Mouse (Mus musculus) midbrain, postnatal 0 days (tissue): ENCODE measurements around the gene Gm4847. TPM values are rescaled to one million over a fixed set of nuclear protein-coding genes. Genes with fewer than 3 reads are reported as not detected.

Source experiments
- ATAC-seq: fragments of 200-750 bp; cut with Nextera tagmentation; 2 replicates; pipeline ENCODE4 v1.8.0; 2017; ENCODE audit warnings: moderate number of reproducible peaks, mild to moderate bottlenecking, moderate TSS enrichment, moderate library complexity; ENCODE audit not compliant: low FRiP score
- DNase-seq: peaks from one replicate; pipeline ENCODE4 v3.0.0-alpha.2; 2015; ENCODE audit warnings: low spot score
- H3K27ac ChIP-seq: fragments of 300-500 bp; sonication (generic); 2 replicates; pipeline ENCODE4 v1.5.1; 2014; ENCODE audit warnings: low read depth, mild to moderate bottlenecking, low read length, mixed read lengths
- H3K27me3 ChIP-seq: fragments of 300-500 bp; sonication (generic); 2 replicates; pipeline ENCODE4 v1.6.1; 2014; ENCODE audit warnings: low read length, control low read depth, mixed read lengths; ENCODE audit not compliant: insufficient read depth
- H3K36me3 ChIP-seq: fragments of 300-500 bp; sonication (generic); 2 replicates; pipeline ENCODE4 v1.6.1; 2014; ENCODE audit warnings: low read length, control low read depth, mixed read lengths; ENCODE audit not compliant: insufficient read depth
- H3K4me1 ChIP-seq: fragments of 300-500 bp; sonication (generic); 2 replicates; pipeline ENCODE4 v1.6.1; 2014; ENCODE audit warnings: mild to moderate bottlenecking, control low read depth, antibody characterized with exemption, low read length, mixed read lengths; ENCODE audit not compliant: insufficient read depth
- H3K4me2 ChIP-seq: fragments of 300-500 bp; sonication (generic); 2 replicates; pipeline ENCODE4 v1.6.1; 2014; ENCODE audit warnings: low read depth, mild to moderate bottlenecking, low read length, mixed read lengths; ENCODE audit not compliant: poor library complexity, severe bottlenecking
- H3K4me3 ChIP-seq: fragments of 300-500 bp; sonication (generic); 2 replicates; pipeline ENCODE4 v1.5.1; 2014; ENCODE audit warnings: low read depth, mild to moderate bottlenecking, low read length, moderate library complexity
- H3K9ac ChIP-seq: fragments of 300-500 bp; sonication (generic); replicated peaks from 2 replicates; pipeline ENCODE4 v1.6.1; 2014; ENCODE audit warnings: mild to moderate bottlenecking, low read length, moderate library complexity, mixed read lengths; ENCODE audit not compliant: poor library complexity, severe bottlenecking
- H3K9me3 ChIP-seq: fragments of 300-500 bp; sonication (generic); 2 replicates; pipeline ENCODE4 v1.6.1; 2016; ENCODE audit warnings: low read length, control low read depth
- CTCF ChIP-seq: IDR thresholded peaks from 2 replicates; pipeline ENCODE4 v1.5.1; 2016; ENCODE audit warnings: antibody characterized with exemption, mild to moderate bottlenecking
- WGBS: fragments of 180-500 bp; shearing (Covaris S2); extraction: QIAGEN DNeasy Blood & Tissue Kit; methylation state at CpG from one replicate; pipeline ENCODE4 v1.1.7; 2014; 5-methylcytosine and 5-hydroxymethylcytosine counted together
- microRNA-seq: library from miRNA; unstranded; fragments of <30 nt; microRNA quantifications from one replicate; pipeline ENCODE4, GENCODE M21; 2016; ENCODE audit warnings: borderline number of aligned reads
- polyA plus RNA-seq: library from polyadenylated mRNA; unstranded; fragments of >200 nt; fragmentation: Nextera tagmentation; extraction: Ambion mirVana; gene quantifications from 2 replicates; pipeline ENCODE4 v1.2.1, GENCODE M21; 2015
- total RNA-seq: library from RNA; depleted of rRNA; stranded (reverse); fragments of >200 nt; gene quantifications from 2 replicates; pipeline ENCODE4 v1.2.3, GENCODE M21; 2014; rRNA removed

Gene Gm4847
- total RNA-seq = not detected in 2 replicates
- polyA plus RNA-seq = not detected in 2 replicates

- no peak within 1 kb of the TSS for H3K4me2 ChIP-seq
- no peak for DNase-seq
- WGBS = 94% methylated on average over 2 of the region's 2 CpGs
- no peaks in the 10 kb centered on the region for H3K9me3 ChIP-seq
- H3K36me3 ChIP-seq = no peaks in the 10 kb centered on the region
- H3K9ac ChIP-seq = no peak within 1 kb of the TSS
- TF ChIP-seq CTCF = no peak
- H3K4me1 ChIP-seq = no peaks in the 10 kb centered on the region
- H3K27me3 ChIP-seq = no peaks in the 10 kb centered on the region
- ATAC-seq = no peak
- H3K4me3 ChIP-seq = no peak within 1 kb of the TSS
- no peak within 1 kb of the TSS for H3K27ac ChIP-seq
These were observed at the start of gene Gm4847 for GRCm38 (mm10) chr1:166647593-166647992. TSS of gene Gm4847 (minus strand) at chr1:166647693.

GRCm38 (mm10) chr1:166681745-166682144 is 34.3 kb upstream of the Gm4847 start, which contains the start of gene Fmo9:
TSS of gene Fmo9 (minus strand) at chr1:166681845.
- Histone ChIP-seq H3K27me3 (no peaks in the 10 kb centered on the region), H3K4me2 (no peak within 1 kb of the TSS), H3K4me3 (no peak within 1 kb of the TSS), H3K4me1 (no peaks in the 10 kb centered on the region), H3K36me3 (no peaks in the 10 kb centered on the region), H3K9ac (no peak within 1 kb of the TSS), H3K9me3 (no peaks in the 10 kb centered on the region), H3K27ac (no peak within 1 kb of the TSS)
- DNase-seq = no peak
- no peak for TF ChIP-seq CTCF
- WGBS = 79% methylated on average over 1 of the region's 1 CpGs
- ATAC-seq = no peak

- DNase-seq (peak; percentile 19), ATAC-seq (no peak)
- Histone ChIP-seq H3K4me2 (no peak overlapping the region), H3K27me3 (no peaks in the 10 kb centered on the region), H3K36me3 (no peaks in the 10 kb centered on the region), H3K4me1 (no peaks in the 10 kb centered on the region), H3K9me3 (no peaks in the 10 kb centered on the region), H3K9ac (no peak overlapping the region), H3K27ac (no peak overlapping the region), H3K4me3 (no peak overlapping the region)
- 65% methylated on average over 5 of the region's 5 CpGs for WGBS
- peak; percentile 44 for TF ChIP-seq CTCF
These were observed 21.8 kb upstream of the Gm4847 start for GRCm38 (mm10) chr1:166669264-166669663.

GRCm38 (mm10) chr1:166660800-166661199 is 13.3 kb upstream of the Gm4847 start:
- Histone ChIP-seq H3K4me1 (no peaks in the 10 kb centered on the region), H3K4me3 (no peak overlapping the region), H3K27me3 (no peaks in the 10 kb centered on the region), H3K9me3 (no peaks in the 10 kb centered on the region), H3K9ac (no peak overlapping the region), H3K36me3 (no peaks in the 10 kb centered on the region), H3K4me2 (no peak overlapping the region), H3K27ac (no peak overlapping the region)
- no peak for TF ChIP-seq CTCF
- 91% methylated on average over 8 of the region's 8 CpGs for WGBS
- DNase-seq (no peak), ATAC-seq (no peak)

Small RNA genes lying within 50 kb of the gene (microRNA-seq; reads per million reads assigned to microRNA genes)
- gene Gm22992 = not detected

Other genes with a start within 250 kb of the Gm4847 start
- 77.9 and 86.9 TPM in 2 replicates for gene Pogk, start 237.8 kb downstream of the Gm4847 start, total RNA-seq
- gene Pogk, start 237.8 kb downstream of the Gm4847 start, polyA plus RNA-seq = 20.1 and 22.0 TPM in 2 replicates
- gene Gm4846, start 150.1 kb downstream of the Gm4847 start, total RNA-seq = not detected in 2 replicates
- not detected in 2 replicates for gene Gm4846, start 150.1 kb downstream of the Gm4847 start, polyA plus RNA-seq
- gene Fmo9, start 34.2 kb upstream of the Gm4847 start, total RNA-seq = not detected in 2 replicates
- not detected in 2 replicates for gene Fmo9, start 34.2 kb upstream of the Gm4847 start, polyA plus RNA-seq